Mouse (Mus musculus) ovary, postnatal 10 days (tissue): ENCODE data around the gene Epb41l5.

ENCODE experiments used
- DNase-seq: peaks from one replicate; pipeline ENCODE4 v3.0.0; 2022; ENCODE audit warnings: low spot score

The Epb41l5 gene

GRCm38 (mm10) chr1:119596954-119597480, 51.8 kb downstream of the Epb41l5 start:
- no peak for DNase-seq

- DNase-seq: no peak
Observed at GRCm38 (mm10) chr1:119590041-119590440, 58.8 kb downstream of the Epb41l5 start.

GRCm38 (mm10) chr1:119584974-119585373, 63.8 kb downstream of the Epb41l5 start:
- DNase-seq: no peak

GRCm38 (mm10) chr1:119570134-119570533, 78.7 kb downstream of the Epb41l5 start:
- no peak for DNase-seq

GRCm38 (mm10) chr1:119565531-119565930, 83.3 kb downstream of the Epb41l5 start:
- DNase-seq: no peak

GRCm38 (mm10) chr1:119557641-119558395, 91.0 kb downstream of the Epb41l5 start:
- no peak for DNase-seq

- no peak for DNase-seq
Observed at GRCm38 (mm10) chr1:119555651-119556050, 93.1 kb downstream of the Epb41l5 start.

GRCm38 (mm10) chr1:119551651-119552050, 97.1 kb downstream of the Epb41l5 start:
- no peak for DNase-seq

GRCm38 (mm10) chr1:119550064-119550463, 98.7 kb downstream of the Epb41l5 start:
- no peak for DNase-seq

- DNase-seq: no peak
Observed at GRCm38 (mm10) chr1:119549327-119549689, 99.5 kb downstream of the Epb41l5 start.

GRCm38 (mm10) chr1:119548668-119549326, 100.0 kb downstream of the Epb41l5 start:
- DNase-seq: peak; percentile 57

GRCm38 (mm10) chr1:119546490-119546889, 102.3 kb downstream of the Epb41l5 start:
- no peak for DNase-seq

GRCm38 (mm10) chr1:119545671-119546070, 103.1 kb downstream of the Epb41l5 start:
- no peak for DNase-seq

GRCm38 (mm10) chr1:119545164-119545563, 103.6 kb downstream of the Epb41l5 start:
- no peak for DNase-seq

- no peak for DNase-seq
Observed at GRCm38 (mm10) chr1:119544611-119545155, 104.1 kb downstream of the Epb41l5 start.

- no peak for DNase-seq
Observed at GRCm38 (mm10) chr1:119543316-119543715, 105.5 kb downstream of the Epb41l5 start.

GRCm38 (mm10) chr1:119541570-119541969, 107.2 kb downstream of the Epb41l5 start:
- DNase-seq: no peak

GRCm38 (mm10) chr1:119540836-119541557, 107.8 kb downstream of the Epb41l5 start:
- DNase-seq: no peak

GRCm38 (mm10) chr1:119539252-119539651, 109.5 kb downstream of the Epb41l5 start:
- no peak for DNase-seq

GRCm38 (mm10) chr1:119537651-119538050, 111.1 kb downstream of the Epb41l5 start:
- no peak for DNase-seq

- DNase-seq: no peak
Observed at GRCm38 (mm10) chr1:119536122-119536521, 112.7 kb downstream of the Epb41l5 start.

GRCm38 (mm10) chr1:119534341-119534740, 114.5 kb downstream of the Epb41l5 start:
- no peak for DNase-seq
